Mouse (Mus musculus): ENCODE measurements around the gene Ice2. TPM values are rescaled to one million over a fixed set of nuclear protein-coding genes. Genes with fewer than 3 reads are reported as not detected.

The Ice2 gene
- total and polyA plus RNA-seq, 3 experiments, result 0.99 to 44.9 (median 29.1) TPM

GRCm38 (mm10) chr9:69376982-69377653 lies 20.6 kb upstream of the Ice2 start:
- ATAC-seq (ENCODE audit: extremely low read depth, insufficient number of reproducible peaks, low FRiP score, poor library complexity, severe bottlenecking) (no peak), DNase-seq (ENCODE audit: low spot score) (no peak)
- TF ChIP-seq GATA1 (IDR thresholded peaks at IDR 0.05; ENCODE audit: borderline replicate concordance, low read length), result no peak
- TF ChIP-seq TAL1 (conservative IDR thresholded peaks at IDR 0.05; ENCODE audit: low read depth, low read length), result no peak
- TF ChIP-seq POLR2AphosphoS5 (IDR thresholded peaks at IDR 0.05; ENCODE audit: insufficient replicate concordance, low read depth, low read length), result no peak
- no peak for TF ChIP-seq CTCF (IDR thresholded peaks at IDR 0.05; ENCODE audit: low read depth, low read length)
- TF ChIP-seq GATA2 (IDR thresholded peaks at IDR 0.05; ENCODE audit: borderline replicate concordance, low read depth, low read length), result no peak
- no peaks in the 10 kb centered on the region for H3K36me3 ChIP-seq (replicated peaks)
- H3K4me3 ChIP-seq (ENCODE audit: low read depth, low read length), result no peak overlapping the region
- H3K27me3 ChIP-seq (ENCODE audit: insufficient read depth, low read length), result peaks cover 13% of the 10 kb centered on the region
- no peaks in the 10 kb centered on the region for H3K9me3 ChIP-seq (replicated peaks)
- H3K4me1 ChIP-seq (ENCODE audit: insufficient read depth, low read depth, low read length), result peaks cover 3% of the 10 kb centered on the region; the same call in 1 of the 2 replicates

DNA sequence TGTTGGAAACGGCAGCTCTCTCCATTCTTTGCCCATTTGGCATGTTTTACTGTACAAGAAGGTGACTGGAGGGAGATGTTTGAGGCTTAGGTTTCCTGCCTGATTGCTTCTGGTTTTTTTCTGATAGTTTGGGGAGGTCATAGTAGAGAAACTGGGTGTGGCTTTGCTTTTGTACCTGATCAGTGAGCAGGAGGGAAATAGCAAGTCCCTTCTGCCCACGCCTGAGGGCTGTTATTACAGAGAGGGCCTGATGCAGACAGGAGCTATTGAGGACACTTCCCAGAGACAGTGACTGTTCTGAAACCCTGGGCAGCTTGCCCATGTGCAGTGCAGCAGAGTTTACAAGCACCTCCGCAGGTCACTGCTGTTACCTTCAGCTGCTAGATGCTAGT lies 20.1 kb upstream of the Ice2 start:
- Histone ChIP-seq H3K27me3 (ENCODE audit: insufficient read depth, low read length) (peaks cover 9% of the 10 kb centered on the region), H3K4me1 (ENCODE audit: insufficient read depth, low read depth, low read length) (peaks cover 3% of the 10 kb centered on the region; the same call in 1 of the 2 replicates), H3K36me3 (replicated peaks) (no peaks in the 10 kb centered on the region), H3K9me3 (replicated peaks) (no peaks in the 10 kb centered on the region), H3K4me3 (ENCODE audit: low read depth, low read length) (no peak overlapping the region)
- DNase-seq (ENCODE audit: low spot score) (no peak), ATAC-seq (ENCODE audit: extremely low read depth, insufficient number of reproducible peaks, low FRiP score, poor library complexity, severe bottlenecking) (no peak)
- TF ChIP-seq GATA2 (IDR thresholded peaks at IDR 0.05; ENCODE audit: borderline replicate concordance, low read depth, low read length) (no peak), GATA1 (IDR thresholded peaks at IDR 0.05; ENCODE audit: borderline replicate concordance, low read length) (no peak), TAL1 (conservative IDR thresholded peaks at IDR 0.05; ENCODE audit: low read depth, low read length) (no peak), POLR2AphosphoS5 (IDR thresholded peaks at IDR 0.05; ENCODE audit: insufficient replicate concordance, low read depth, low read length) (no peak), CTCF (IDR thresholded peaks at IDR 0.05; ENCODE audit: low read depth, low read length) (no peak)

DNA sequence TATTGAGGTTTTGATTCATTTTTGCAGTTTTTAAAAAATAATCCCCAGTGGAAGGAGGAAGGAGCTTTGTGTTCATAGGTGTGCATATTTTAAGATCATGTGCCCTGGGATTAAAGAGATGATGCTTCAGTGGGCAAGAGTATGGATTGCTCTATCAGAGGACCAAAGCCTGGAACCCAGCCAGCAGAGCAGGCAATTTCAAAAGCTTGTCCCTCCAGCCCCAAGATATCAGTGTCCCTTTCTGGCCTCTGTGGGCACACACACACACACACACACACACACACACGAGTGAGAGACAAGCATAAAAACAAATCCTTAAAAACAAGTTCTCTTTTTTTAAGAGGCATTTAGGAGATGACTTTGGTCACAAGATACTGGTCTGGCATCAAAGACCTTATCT lies 17.2 kb upstream of the Ice2 start:
- Histone ChIP-seq H3K36me3 (replicated peaks) (no peaks in the 10 kb centered on the region), H3K4me1 (ENCODE audit: insufficient read depth, low read depth, low read length) (peaks cover 3% of the 10 kb centered on the region; the same call in 1 of the 2 replicates), H3K9me3 (replicated peaks) (no peaks in the 10 kb centered on the region), H3K27me3 (ENCODE audit: insufficient read depth, low read length) (peaks cover 3% of the 10 kb centered on the region), H3K4me3 (ENCODE audit: low read depth, low read length) (no peak overlapping the region)
- TF ChIP-seq CTCF (IDR thresholded peaks at IDR 0.05; ENCODE audit: low read depth, low read length), result no peak
- no peak for TF ChIP-seq POLR2AphosphoS5 (IDR thresholded peaks at IDR 0.05; ENCODE audit: insufficient replicate concordance, low read depth, low read length)
- no peak for TF ChIP-seq TAL1 (conservative IDR thresholded peaks at IDR 0.05; ENCODE audit: low read depth, low read length)
- TF ChIP-seq GATA1 (IDR thresholded peaks at IDR 0.05; ENCODE audit: borderline replicate concordance, low read length), result no peak
- no peak for TF ChIP-seq GATA2 (IDR thresholded peaks at IDR 0.05; ENCODE audit: borderline replicate concordance, low read depth, low read length)
- ATAC-seq (ENCODE audit: extremely low read depth, insufficient number of reproducible peaks, low FRiP score, poor library complexity, severe bottlenecking), result no peak
- DNase-seq (ENCODE audit: low spot score), result no peak

DNA sequence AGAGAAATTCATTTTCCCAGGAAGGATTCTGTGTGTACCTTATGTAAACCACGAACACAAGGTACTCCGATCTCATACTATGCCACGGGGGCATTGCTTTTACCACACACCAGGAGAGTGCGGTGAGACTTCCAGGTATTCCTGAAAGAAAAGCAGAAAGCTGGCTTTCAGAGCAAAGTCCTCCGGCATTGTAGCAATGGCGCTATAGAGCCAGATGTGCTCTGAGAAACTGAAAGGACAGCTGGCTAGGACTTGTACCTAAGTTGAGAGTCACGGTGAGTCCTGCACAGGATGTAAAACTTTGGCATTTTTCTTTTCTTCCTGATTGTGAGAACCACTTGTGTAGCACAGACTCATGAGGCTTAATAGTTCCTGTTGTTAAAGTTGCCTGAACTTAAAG lies 16.0 kb upstream of the Ice2 start:
- Histone ChIP-seq H3K9me3 (replicated peaks) (no peaks in the 10 kb centered on the region), H3K36me3 (replicated peaks) (no peaks in the 10 kb centered on the region), H3K4me1 (ENCODE audit: insufficient read depth, low read depth, low read length) (peaks cover 3% of the 10 kb centered on the region; the same call in 1 of the 2 replicates), H3K27me3 (ENCODE audit: insufficient read depth, low read length) (peaks cover 3% of the 10 kb centered on the region), H3K4me3 (ENCODE audit: low read depth, low read length) (no peak overlapping the region)
- ATAC-seq (ENCODE audit: extremely low read depth, insufficient number of reproducible peaks, low FRiP score, poor library complexity, severe bottlenecking) (no peak), DNase-seq (ENCODE audit: low spot score) (no peak)
- TF ChIP-seq GATA2 (IDR thresholded peaks at IDR 0.05; ENCODE audit: borderline replicate concordance, low read depth, low read length) (no peak), POLR2AphosphoS5 (IDR thresholded peaks at IDR 0.05; ENCODE audit: insufficient replicate concordance, low read depth, low read length) (no peak), TAL1 (conservative IDR thresholded peaks at IDR 0.05; ENCODE audit: low read depth, low read length) (no peak), GATA1 (IDR thresholded peaks at IDR 0.05; ENCODE audit: borderline replicate concordance, low read length) (no peak), CTCF (IDR thresholded peaks at IDR 0.05; ENCODE audit: low read depth, low read length) (no peak)

- no peak for ATAC-seq (ENCODE audit: extremely low read depth, insufficient number of reproducible peaks, low FRiP score, poor library complexity, severe bottlenecking)
- H3K36me3 ChIP-seq (replicated peaks), result no peaks in the 10 kb centered on the region
- TF ChIP-seq CTCF (IDR thresholded peaks at IDR 0.05; ENCODE audit: low read depth, low read length) (no peak), GATA2 (IDR thresholded peaks at IDR 0.05; ENCODE audit: borderline replicate concordance, low read depth, low read length) (no peak), GATA1 (IDR thresholded peaks at IDR 0.05; ENCODE audit: borderline replicate concordance, low read length) (no peak), POLR2AphosphoS5 (IDR thresholded peaks at IDR 0.05; ENCODE audit: insufficient replicate concordance, low read depth, low read length) (no peak), TAL1 (conservative IDR thresholded peaks at IDR 0.05; ENCODE audit: low read depth, low read length) (no peak)
Measured at GRCm38 (mm10) chr9:69384475-69384874, 13.2 kb upstream of the Ice2 start.

GRCm38 (mm10) chr9:69384905-69385304 lies 12.8 kb upstream of the Ice2 start:
- no peak for TF ChIP-seq CTCF (IDR thresholded peaks at IDR 0.05; ENCODE audit: low read depth, low read length)
- TF ChIP-seq GATA2 (IDR thresholded peaks at IDR 0.05; ENCODE audit: borderline replicate concordance, low read depth, low read length), result no peak
- no peak for TF ChIP-seq POLR2AphosphoS5 (IDR thresholded peaks at IDR 0.05; ENCODE audit: insufficient replicate concordance, low read depth, low read length)
- no peak for TF ChIP-seq GATA1 (IDR thresholded peaks at IDR 0.05; ENCODE audit: borderline replicate concordance, low read length)
- TF ChIP-seq TAL1 (conservative IDR thresholded peaks at IDR 0.05; ENCODE audit: low read depth, low read length), result no peak
- H3K36me3 ChIP-seq (replicated peaks), result no peaks in the 10 kb centered on the region
- peaks cover 3% of the 10 kb centered on the region; the same call in 1 of the 2 replicates for H3K4me1 ChIP-seq (ENCODE audit: insufficient read depth, low read depth, low read length)
- no peak for ATAC-seq (ENCODE audit: extremely low read depth, insufficient number of reproducible peaks, low FRiP score, poor library complexity, severe bottlenecking)
- no peak overlapping the region for H3K4me3 ChIP-seq (ENCODE audit: low read depth, low read length)
- H3K9me3 ChIP-seq (replicated peaks), result no peaks in the 10 kb centered on the region
- peaks cover 3% of the 10 kb centered on the region for H3K27me3 ChIP-seq (ENCODE audit: insufficient read depth, low read length)
- DNase-seq (ENCODE audit: low spot score), result no peak

More at GRCm38 (mm10) chr9:69384475-69384874, 13.2 kb upstream of the Ice2 start:
- Histone ChIP-seq H3K4me3 (ENCODE audit: low read depth, low read length) (no peak overlapping the region), H3K27me3 (ENCODE audit: insufficient read depth, low read length) (peaks cover 3% of the 10 kb centered on the region), H3K4me1 (ENCODE audit: insufficient read depth, low read depth, low read length) (peaks cover 3% of the 10 kb centered on the region; the same call in 1 of the 2 replicates), H3K9me3 (replicated peaks) (no peaks in the 10 kb centered on the region)
- no peak for DNase-seq (ENCODE audit: low spot score)
